Mouse (Mus musculus): Measurements from ENCODE around the gene Golt1a. TPM values are rescaled to one million over a fixed set of nuclear protein-coding genes. Genes with fewer than 3 reads are reported as not detected.

The Golt1a gene
- polyA plus RNA-seq, 1 experiment from 2014 or later: not detected

DNA sequence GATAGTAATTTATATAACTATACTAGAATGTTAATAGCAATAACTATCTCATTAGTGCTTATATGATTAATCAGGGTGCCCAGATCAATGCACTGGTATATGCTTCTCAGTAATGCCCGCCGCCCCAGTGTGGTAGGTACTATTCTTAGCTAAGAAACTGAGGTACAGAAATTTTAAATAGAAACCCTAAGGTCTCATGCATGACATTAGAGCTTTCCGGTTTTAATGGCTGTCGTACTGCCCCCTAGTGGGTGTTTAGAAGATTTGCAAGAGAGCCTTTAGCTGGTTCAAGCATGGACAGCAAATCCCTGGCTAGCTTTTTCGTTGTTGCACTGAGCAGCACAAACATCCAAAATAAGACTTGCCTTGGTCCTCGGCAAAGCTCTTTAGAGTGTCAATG lies 2.3 kb upstream of the Golt1a start:
- Histone ChIP-seq H3K9ac (replicated peaks) (no peak overlapping the region), H3K4me3 (replicated peaks) (no peak overlapping the region), H3K27me3 (no peaks in the 10 kb centered on the region), H3K9me3 (no peaks in the 10 kb centered on the region), H3K27ac (no peak overlapping the region), H3K4me2 (replicated peaks) (no peak overlapping the region), H3K4me1 (replicated peaks) (peaks cover 23% of the 10 kb centered on the region), H3K36me3 (peaks cover 5% of the 10 kb centered on the region; the same call in 1 of the 2 replicates)
- ATAC-seq: peak; percentile 46; the same call in 1 of the 2 replicates
- 14% methylated on average over 6 of the region's 6 CpGs for WGBS

DNA sequence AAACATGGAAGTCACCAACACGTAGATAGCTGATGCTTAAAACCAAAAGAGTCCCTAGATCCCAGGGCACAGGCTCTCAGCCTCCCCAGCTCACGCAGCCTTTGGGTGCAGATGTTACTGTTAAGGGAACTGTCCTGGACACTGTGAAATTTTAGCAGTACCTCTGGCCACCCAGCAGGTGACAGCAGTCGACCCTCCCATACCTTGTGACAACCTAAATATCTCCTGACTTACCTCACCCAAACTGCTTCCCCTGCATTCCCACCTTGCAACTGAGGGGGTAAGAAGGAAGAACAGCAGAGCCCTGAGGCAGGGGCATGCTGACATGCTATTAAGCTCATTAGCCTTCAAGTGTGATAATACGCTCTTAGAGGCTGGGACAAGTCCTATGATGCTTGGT lies 1.6 kb downstream of the Golt1a start:
- 56% methylated on average over 4 of the region's 4 CpGs for WGBS
- no peaks in the 10 kb centered on the region for H3K36me3 ChIP-seq
- H3K9me3 ChIP-seq: no peaks in the 10 kb centered on the region
- peaks cover 24% of the 10 kb centered on the region for H3K4me1 ChIP-seq (replicated peaks)
- peak overlapping the region; percentile 54; the same call in 1 of the 2 replicates for H3K27ac ChIP-seq
- H3K4me2 ChIP-seq (replicated peaks): no peak overlapping the region
- no peaks in the 10 kb centered on the region for H3K27me3 ChIP-seq
- no peak for ATAC-seq
- no peak overlapping the region for H3K9ac ChIP-seq (replicated peaks)
- H3K4me3 ChIP-seq (replicated peaks): no peak overlapping the region

DNA sequence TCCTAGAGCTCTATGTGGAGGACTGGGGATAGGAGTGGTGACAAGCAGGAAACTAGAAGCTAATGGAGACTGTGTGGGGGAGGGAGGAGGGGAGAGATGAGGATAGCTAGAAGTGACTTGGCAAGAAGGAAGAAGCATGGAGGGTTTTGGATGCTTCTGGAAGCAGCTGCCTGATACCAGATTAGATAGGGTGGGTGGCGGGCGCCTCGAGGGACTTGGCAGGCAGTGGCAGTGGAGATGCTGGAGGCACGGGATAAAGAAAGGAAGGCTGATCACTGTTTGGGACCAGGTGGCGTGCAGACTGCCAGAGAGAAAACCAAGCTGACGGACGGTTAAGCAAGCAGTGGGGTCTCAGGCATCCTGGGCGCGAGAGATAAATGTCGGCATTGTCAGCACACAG lies 2.3 kb downstream of the Golt1a start:
- WGBS: 19% methylated on average over 10 of the region's 10 CpGs
- ATAC-seq: peak; percentile 69
- no peaks in the 10 kb centered on the region for H3K27me3 ChIP-seq
- 0 out of 2 replicates have a peak overlapping the region, but pooled peaks have one; percentile 28 for H3K9ac ChIP-seq (replicated peaks)
- H3K4me2 ChIP-seq (replicated peaks): no peak overlapping the region
- no peaks in the 10 kb centered on the region for H3K9me3 ChIP-seq
- no peaks in the 10 kb centered on the region for H3K36me3 ChIP-seq
- no peak overlapping the region for H3K4me3 ChIP-seq (replicated peaks)
- peak overlapping the region; percentile 54 for H3K27ac ChIP-seq
- peaks cover 22% of the 10 kb centered on the region for H3K4me1 ChIP-seq (replicated peaks)

DNA sequence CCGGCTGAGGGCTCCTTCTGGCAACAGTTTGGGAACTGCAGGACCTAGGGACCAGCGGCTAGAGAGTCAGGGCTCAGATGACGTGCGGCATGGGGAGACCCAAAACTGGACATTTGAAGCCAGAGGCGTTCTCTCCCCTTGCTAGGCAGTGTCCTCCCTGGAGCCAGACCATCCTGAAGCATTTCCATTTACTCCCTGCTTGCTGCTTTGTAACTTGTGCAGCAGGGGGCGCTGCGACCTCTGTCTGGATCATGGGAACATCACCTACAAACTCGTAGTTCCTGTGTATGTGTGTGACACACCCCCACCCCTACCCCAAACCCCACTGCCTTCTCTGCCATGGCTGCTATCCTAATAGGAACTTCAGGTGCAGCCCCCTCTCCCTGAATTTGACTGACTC lies 4.8 kb downstream of the Golt1a start:
- Histone ChIP-seq H3K27ac (no peak overlapping the region), H3K4me3 (replicated peaks) (no peak overlapping the region), H3K4me1 (replicated peaks) (peaks cover 16% of the 10 kb centered on the region), H3K27me3 (no peaks in the 10 kb centered on the region), H3K9me3 (no peaks in the 10 kb centered on the region), H3K9ac (replicated peaks) (no peak overlapping the region), H3K4me2 (replicated peaks) (no peak overlapping the region), H3K36me3 (no peaks in the 10 kb centered on the region)
- ATAC-seq: no peak
- WGBS: 21% methylated on average over 8 of the region's 8 CpGs

DNA sequence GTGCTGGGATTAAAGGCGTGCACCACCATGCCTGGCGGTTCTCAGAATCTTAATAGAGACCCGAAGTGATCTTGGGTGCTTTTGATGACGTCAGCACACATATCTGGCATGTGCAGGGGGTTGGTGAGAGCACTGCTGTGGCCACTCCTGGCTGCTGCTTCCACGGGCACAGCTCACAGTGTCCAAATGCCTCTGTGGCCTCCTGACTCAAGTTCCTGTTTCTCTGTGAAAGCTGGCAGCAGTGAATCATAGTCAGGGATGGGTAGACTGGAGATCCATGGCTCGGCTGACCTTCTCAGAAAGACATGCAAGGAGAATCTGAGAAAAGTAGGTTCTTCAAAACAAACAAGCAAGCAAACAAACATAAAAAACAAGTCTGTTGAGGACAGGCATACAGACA lies 6.2 kb downstream of the Golt1a start:
- Histone ChIP-seq H3K4me3 (replicated peaks) (no peak overlapping the region), H3K27ac (no peak overlapping the region), H3K4me2 (replicated peaks) (no peak overlapping the region), H3K36me3 (no peaks in the 10 kb centered on the region), H3K9ac (replicated peaks) (no peak overlapping the region), H3K4me1 (replicated peaks) (peaks cover 16% of the 10 kb centered on the region), H3K27me3 (no peaks in the 10 kb centered on the region; the same call in 1 of the 2 replicates), H3K9me3 (no peaks in the 10 kb centered on the region)
- WGBS: 84% methylated on average over 6 of the region's 6 CpGs
- no peak for ATAC-seq

DNA sequence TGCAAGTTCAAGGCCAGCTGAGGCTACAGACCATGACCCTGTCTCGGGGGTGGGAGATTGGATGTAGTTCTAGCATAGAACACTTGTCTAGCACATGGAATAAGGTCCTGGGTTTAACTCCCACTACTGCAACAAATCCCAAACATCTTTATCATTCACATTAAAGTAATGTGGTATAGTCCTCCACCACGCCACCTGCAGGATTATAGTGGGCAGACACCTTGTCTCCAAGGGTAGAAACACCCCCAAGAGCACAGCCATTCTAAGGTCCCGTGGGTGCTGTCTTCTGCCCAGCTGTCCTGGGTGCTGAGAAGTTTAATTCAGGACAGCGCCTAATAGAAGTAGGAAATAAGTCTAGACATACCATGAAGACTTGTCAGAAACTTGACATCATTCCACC lies 7.0 kb downstream of the Golt1a start:
- 82% methylated on average over 4 of the region's 4 CpGs for WGBS
- no peak overlapping the region for H3K27ac ChIP-seq

DNA sequence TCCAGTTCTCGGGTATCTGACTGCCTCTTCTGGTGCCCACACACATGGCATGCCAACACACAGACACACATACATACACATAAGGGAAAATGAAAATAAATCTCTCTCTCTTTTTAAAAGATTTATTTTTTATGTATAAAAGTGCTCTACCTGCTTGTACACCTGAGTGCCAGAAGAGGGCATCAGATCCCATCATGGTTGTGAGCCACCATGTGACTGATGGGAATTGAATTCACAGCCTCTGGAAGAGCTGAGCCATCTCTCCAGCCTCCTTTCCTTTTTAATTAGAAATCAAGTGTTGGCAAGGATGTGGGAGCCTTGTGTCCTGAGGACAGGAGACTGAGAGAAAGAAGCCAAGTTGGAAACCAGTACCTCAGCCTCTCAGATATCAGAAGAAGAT lies 7.5 kb downstream of the Golt1a start:
- no peak overlapping the region for H3K4me3 ChIP-seq (replicated peaks)
- H3K4me1 ChIP-seq (replicated peaks): peaks cover 7% of the 10 kb centered on the region
- H3K27ac ChIP-seq: no peak overlapping the region
- no peaks in the 10 kb centered on the region for H3K36me3 ChIP-seq
- H3K9me3 ChIP-seq: no peaks in the 10 kb centered on the region
- no peak overlapping the region for H3K9ac ChIP-seq (replicated peaks)
- H3K27me3 ChIP-seq: no peaks in the 10 kb centered on the region; the same call in 1 of the 2 replicates
- WGBS: 72% methylated on average over 1 of the region's 1 CpGs
- no peak for ATAC-seq
- no peak overlapping the region for H3K4me2 ChIP-seq (replicated peaks)

More for the DNA sequence above, 7.0 kb downstream of the Golt1a start:
- H3K4me2 ChIP-seq (replicated peaks): no peak overlapping the region
- H3K4me3 ChIP-seq (replicated peaks): no peak overlapping the region
- H3K4me1 ChIP-seq (replicated peaks): peaks cover 12% of the 10 kb centered on the region
- no peak overlapping the region for H3K9ac ChIP-seq (replicated peaks)
- H3K9me3 ChIP-seq: no peaks in the 10 kb centered on the region
- H3K36me3 ChIP-seq: no peaks in the 10 kb centered on the region
- no peaks in the 10 kb centered on the region; the same call in 1 of the 2 replicates for H3K27me3 ChIP-seq
- ATAC-seq: no peak

DNA sequence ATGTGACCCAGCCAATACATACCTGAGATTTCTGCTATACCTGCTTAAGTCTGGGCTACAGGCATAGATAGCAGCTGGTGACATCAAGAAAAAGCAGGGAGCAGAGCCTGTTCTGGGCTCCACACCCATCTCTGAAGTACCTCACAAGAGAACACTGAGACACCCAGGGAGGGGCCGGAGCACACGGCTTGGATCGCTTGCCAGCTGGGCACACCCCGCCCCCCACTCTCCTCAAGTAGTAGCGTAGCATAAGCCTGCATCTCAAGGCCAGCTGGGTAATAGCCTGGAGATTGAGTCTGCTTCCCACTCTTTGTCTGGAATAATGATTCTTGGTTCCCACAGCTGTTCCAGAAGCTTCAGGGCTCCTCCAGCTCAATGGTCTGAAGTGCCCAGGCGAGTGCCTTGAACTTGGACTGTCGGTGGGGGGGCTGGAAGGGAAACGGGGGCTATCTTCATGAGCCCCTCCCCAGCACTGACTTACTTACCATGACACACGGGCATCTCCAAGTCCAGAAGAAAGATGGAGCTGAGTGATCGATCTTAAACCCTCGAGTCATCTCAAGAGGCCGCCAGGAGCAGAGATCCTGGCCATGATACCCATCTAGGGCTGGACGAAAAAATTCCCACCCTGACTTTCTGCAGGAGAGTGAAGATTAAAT lies 11.8 kb downstream of the Golt1a start, which contains the start of gene Kiss1:
Gene Kiss1, plus strand, starts transcription at position 609 of the 659 bp plus-strand sequence.
- WGBS: 77% methylated on average over 13 of the region's 13 CpGs
- H3K9ac ChIP-seq (replicated peaks): no peak within 1 kb of the TSS
- H3K9me3 ChIP-seq: no peaks in the 10 kb centered on the region
- H3K27me3 ChIP-seq: peaks cover 4% of the 10 kb centered on the region; the same call in 1 of the 2 replicates
- peaks cover 6% of the 10 kb centered on the region; the same call in 1 of the 2 replicates for H3K4me1 ChIP-seq (replicated peaks)
- peak; percentile 53 for ATAC-seq
- no peaks in the 10 kb centered on the region for H3K36me3 ChIP-seq
- no peak within 1 kb of the TSS for H3K4me2 ChIP-seq (replicated peaks)
- H3K4me3 ChIP-seq (replicated peaks): no peak within 1 kb of the TSS
- no peak within 1 kb of the TSS for H3K27ac ChIP-seq

DNA sequence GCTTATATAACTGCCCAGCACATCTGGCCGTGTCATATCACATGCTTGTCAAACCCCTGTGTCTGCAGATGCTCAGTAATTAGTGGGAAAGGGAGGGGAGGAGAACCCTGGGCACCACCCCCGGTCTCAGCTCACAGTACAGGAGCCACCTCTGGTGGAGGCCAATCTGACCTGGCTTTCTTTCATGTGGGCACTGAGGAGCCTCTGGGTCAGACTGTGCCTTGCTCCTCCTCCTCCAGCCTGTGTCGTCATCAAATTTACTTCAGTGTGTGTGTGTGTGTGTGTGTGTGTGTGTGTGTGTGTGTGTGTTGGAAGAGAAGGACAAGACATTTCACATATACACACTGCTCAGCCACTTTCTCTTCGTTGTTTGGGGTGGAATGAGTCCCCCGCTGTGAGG lies 13.7 kb downstream of the Golt1a start:
- peaks cover 11% of the 10 kb centered on the region; the same call in 1 of the 2 replicates for H3K4me1 ChIP-seq (replicated peaks)
- 0 out of 2 replicates have a peak, but pooled peaks have one; percentile 21 for ATAC-seq
- H3K4me2 ChIP-seq (replicated peaks): no peak overlapping the region
- H3K4me3 ChIP-seq (replicated peaks): no peak overlapping the region
- H3K9ac ChIP-seq (replicated peaks): no peak overlapping the region
- H3K36me3 ChIP-seq: no peaks in the 10 kb centered on the region
- no peak overlapping the region for H3K27ac ChIP-seq
- 59% methylated on average over 5 of the region's 5 CpGs for WGBS
- H3K27me3 ChIP-seq: peaks cover 4% of the 10 kb centered on the region; the same call in 1 of the 2 replicates
- no peaks in the 10 kb centered on the region for H3K9me3 ChIP-seq

DNA sequence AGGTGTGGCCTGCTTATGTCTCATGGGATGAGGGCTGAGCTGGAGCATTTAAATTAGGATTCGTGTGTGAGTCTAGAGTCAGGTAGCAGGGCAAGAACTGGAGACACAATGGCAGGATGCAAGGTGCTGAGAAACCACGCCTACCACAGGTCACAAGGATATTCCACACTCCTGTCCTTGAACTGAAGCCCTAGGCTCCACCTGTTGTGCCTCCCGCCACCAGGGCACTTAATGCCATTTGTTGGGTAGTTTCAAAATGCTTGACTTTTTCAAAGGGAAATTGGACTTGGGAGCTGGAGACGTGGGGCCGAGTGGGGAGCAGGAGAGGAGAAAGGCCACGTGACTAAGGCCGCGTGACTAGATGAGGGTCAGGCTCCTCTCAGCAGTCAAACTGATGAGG lies 16.4 kb downstream of the Golt1a start:
- H3K36me3 ChIP-seq: no peaks in the 10 kb centered on the region
- H3K4me1 ChIP-seq (replicated peaks): peaks cover 31% of the 10 kb centered on the region
- no peak overlapping the region for H3K27ac ChIP-seq
- no peak overlapping the region for H3K4me2 ChIP-seq (replicated peaks)
- H3K4me3 ChIP-seq (replicated peaks): no peak overlapping the region
- WGBS: 91% methylated on average over 8 of the region's 8 CpGs
- no peaks in the 10 kb centered on the region for H3K9me3 ChIP-seq
- H3K27me3 ChIP-seq: peaks cover 20% of the 10 kb centered on the region; the same call in 1 of the 2 replicates
- no peak for ATAC-seq
- no peak overlapping the region for H3K9ac ChIP-seq (replicated peaks)

DNA sequence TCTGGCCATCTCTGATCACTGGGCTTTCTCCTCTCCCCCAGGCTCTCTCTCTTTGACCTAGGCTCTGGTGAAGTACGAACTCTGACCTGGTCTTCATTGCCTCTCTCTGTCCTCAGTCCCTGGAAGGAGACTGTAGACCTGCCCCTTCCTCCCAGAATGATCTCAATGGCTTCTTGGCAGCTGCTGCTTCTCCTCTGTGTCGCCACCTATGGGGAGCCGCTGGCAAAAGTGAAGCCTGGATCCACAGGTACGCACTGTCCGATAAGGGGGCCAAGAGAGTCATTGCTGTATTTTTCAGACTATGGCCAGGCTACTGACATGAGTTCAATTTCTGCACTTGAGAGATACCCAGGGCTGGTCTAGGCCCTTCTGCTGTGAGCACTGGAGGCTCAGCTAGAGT lies 17.5 kb downstream of the Golt1a start:
- ATAC-seq: no peak
- Histone ChIP-seq H3K27ac (no peak overlapping the region), H3K4me3 (replicated peaks) (no peak overlapping the region), H3K27me3 (peaks cover 20% of the 10 kb centered on the region; the same call in 1 of the 2 replicates), H3K9ac (replicated peaks) (no peak overlapping the region), H3K4me2 (replicated peaks) (no peak overlapping the region), H3K9me3 (no peaks in the 10 kb centered on the region), H3K4me1 (replicated peaks) (peaks cover 40% of the 10 kb centered on the region), H3K36me3 (no peaks in the 10 kb centered on the region)
- WGBS: 65% methylated on average over 5 of the region's 5 CpGs

DNA sequence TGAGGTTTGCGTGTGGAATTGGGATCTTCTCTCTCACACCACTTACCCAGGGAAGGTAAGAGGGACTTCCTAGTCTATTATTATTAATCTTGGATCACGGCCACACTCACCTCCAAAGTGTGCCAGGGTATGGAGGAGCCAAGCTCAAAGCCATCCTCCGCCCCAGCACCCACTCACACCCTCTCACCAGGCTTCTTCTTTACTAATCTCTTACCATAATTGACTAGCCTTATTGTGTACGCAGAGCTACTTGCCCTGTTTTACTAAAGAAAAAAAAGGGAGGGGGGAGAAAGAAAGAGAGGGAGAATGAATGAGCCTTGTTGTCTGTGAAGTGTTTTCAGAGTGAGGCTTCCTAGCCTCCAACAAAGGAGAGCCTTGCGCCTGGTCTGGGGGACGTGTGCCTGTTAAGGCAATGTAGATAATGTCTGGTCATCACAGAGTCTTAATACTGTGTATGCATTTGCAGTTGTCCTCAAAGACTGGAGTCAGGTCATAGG lies 18.7 kb downstream of the Golt1a start:
- no peaks in the 10 kb centered on the region for H3K36me3 ChIP-seq
- H3K9me3 ChIP-seq: no peaks in the 10 kb centered on the region; the same call in 1 of the 2 replicates
- ATAC-seq: no peak
- peaks cover 37% of the 10 kb centered on the region for H3K4me1 ChIP-seq (replicated peaks)
- 38% methylated on average over 6 of the region's 6 CpGs for WGBS
- H3K4me3 ChIP-seq (replicated peaks): no peak overlapping the region
- peaks cover 20% of the 10 kb centered on the region; the same call in 1 of the 2 replicates for H3K27me3 ChIP-seq
- no peak overlapping the region for H3K4me2 ChIP-seq (replicated peaks)
- no peak overlapping the region for H3K27ac ChIP-seq
- H3K9ac ChIP-seq (replicated peaks): no peak overlapping the region
